Mouse (Mus musculus): ENCODE measurements around the gene Apba3. TPM values are rescaled to one million over a fixed set of nuclear protein-coding genes. Genes with fewer than 3 reads are reported as not detected.

Gene Apba3
- polyA plus RNA-seq, 1 experiment = 207 TPM

DNA sequence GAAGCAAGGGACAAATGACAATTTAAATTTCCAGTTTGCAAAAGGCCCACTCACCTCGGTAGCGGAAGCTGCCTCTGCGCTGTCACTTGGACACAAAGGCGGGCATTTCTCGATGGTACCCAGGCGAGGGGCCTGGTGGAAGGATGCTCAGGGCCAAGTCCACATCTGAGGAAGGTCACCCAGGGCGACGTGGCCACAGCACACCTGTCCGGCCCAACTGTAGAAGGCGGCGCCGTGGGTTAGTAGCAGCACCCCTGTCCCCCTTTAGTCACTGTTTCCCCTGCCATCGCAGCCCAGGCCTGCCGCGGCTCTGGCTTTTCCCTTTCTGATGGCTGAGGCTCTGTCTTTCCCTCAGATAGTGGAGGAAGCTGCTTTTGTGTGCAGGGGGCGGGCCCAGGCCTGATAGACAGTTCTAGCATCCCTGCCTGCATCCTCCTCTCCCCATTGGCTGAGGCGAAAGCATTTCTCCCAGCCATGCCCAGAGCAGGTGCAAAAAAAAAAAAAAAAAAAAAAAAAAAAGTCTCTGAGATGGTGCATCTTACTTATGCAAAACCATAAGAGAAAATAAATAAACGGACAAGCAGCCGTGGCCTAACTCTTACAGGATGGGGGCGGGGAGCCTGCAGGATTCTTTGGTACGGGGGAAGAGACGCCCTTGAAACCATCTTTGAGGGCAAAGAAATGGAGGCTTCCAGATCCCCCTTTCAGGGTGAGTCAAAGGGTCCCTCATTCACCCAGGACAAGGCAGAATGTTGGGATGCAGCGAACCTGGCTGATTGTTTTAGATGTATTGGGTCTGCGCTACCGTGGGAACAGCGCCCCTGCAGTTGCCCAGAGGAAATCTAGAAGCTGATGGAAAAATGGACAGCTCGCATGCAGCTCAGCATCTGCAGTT is 36.1 kb upstream of the Apba3 start, which contains the start of gene Atcay:
Gene Atcay (minus strand): TSS at position 396 of the 895 bp plus-strand sequence.
- 27% methylated on average over 27 of the region's 27 CpGs for WGBS
- Histone ChIP-seq H3K27ac (ENCODE audit: insufficient read depth, low read depth, low read length) (no peak within 1 kb of the TSS), H3K4me3 (ENCODE audit: low read depth, low read length) (peak within 1 kb of the TSS; percentile 20), H3K27me3 (ENCODE audit: control insufficient read depth, insufficient read depth, low read length) (0 out of 2 replicates have a peak, but pooled peaks cover 5% of the 10 kb centered on the region), H3K36me3 (ENCODE audit: control insufficient read depth, insufficient read depth, low read length) (0 out of 2 replicates have a peak, but pooled peaks cover under 1% of the 10 kb centered on the region), H3K4me1 (ENCODE audit: control insufficient read depth, insufficient read depth, insufficient read length, low read length) (peaks cover 16% of the 10 kb centered on the region)
- TF ChIP-seq CTCF (IDR thresholded peaks at IDR 0.05; ENCODE audit: extremely low read depth, insufficient read length, insufficient replicate concordance, low read depth, low read length) (peak; percentile 57; the same call in 1 of the 2 replicates), POLR2A (IDR thresholded peaks at IDR 0.05; ENCODE audit: low read depth, low read length) (no peak)

DNA sequence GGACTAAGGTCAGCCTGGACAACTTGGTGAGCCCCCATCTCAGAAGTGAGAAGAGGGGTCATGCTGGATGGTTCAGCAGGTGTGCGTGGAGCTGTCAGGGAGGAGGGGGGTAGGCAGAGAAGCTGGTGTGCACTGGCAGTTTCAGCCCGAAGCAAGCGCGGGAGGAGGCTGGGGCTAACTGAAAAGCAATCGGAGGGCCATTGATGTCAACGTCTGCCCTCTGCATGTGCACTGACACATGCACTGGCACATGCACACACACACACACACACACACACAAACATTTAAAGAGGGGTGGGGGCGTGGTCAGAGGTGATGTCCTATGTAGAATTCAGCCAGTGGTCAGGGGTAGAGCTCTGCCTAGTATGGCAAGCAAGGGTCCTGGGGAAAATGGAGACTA is 35.3 kb upstream of the Apba3 start:
- 0 out of 2 replicates have a peak, but pooled peaks cover 2% of the 10 kb centered on the region for H3K36me3 ChIP-seq (ENCODE audit: control insufficient read depth, insufficient read depth, low read length)
- H3K27me3 ChIP-seq (ENCODE audit: control insufficient read depth, insufficient read depth, low read length) = 0 out of 2 replicates have a peak, but pooled peaks cover 5% of the 10 kb centered on the region
- H3K27ac ChIP-seq (ENCODE audit: insufficient read depth, low read depth, low read length) = no peak overlapping the region
- peaks cover 16% of the 10 kb centered on the region for H3K4me1 ChIP-seq (ENCODE audit: control insufficient read depth, insufficient read depth, insufficient read length, low read length)
- TF ChIP-seq CTCF (IDR thresholded peaks at IDR 0.05; ENCODE audit: extremely low read depth, insufficient read length, insufficient replicate concordance, low read depth, low read length) = no peak
- no peak overlapping the region for H3K4me3 ChIP-seq (ENCODE audit: low read depth, low read length)
- WGBS = 67% methylated on average over 7 of the region's 7 CpGs

DNA sequence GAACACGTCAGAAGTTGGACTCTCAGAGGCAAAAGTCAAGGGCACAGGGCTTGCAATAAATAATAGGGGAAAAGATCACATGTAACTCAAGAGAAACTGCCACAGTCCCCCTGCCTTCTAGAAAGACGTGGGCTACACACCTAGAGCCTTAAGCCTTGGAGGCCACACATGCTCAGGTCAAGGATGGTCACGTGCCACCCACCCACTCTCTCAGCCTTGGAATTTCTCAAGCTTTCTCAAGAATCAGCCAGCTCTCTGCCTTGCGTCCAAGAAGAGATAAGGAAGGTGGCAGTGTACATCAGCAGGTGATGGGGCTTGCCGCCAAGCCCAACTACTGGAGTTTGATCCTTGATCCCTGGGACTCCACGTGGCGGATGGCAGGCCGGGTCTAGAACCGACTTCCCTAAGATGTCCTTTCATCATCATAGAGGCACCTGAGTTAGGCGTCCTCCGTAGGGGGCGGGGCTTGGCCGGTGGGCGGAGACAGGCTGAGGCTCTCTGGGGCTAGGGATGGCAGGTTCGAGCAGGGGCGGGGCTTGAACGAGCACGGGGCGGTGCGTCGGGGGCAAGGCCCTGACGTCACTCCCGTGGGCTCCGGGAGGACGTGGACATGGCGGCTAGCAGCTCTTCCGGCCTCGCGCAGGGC is 34.1 kb upstream of the Apba3 start, which contains the start of gene Zfr2:
Gene Zfr2 (plus strand): TSS at position 576 of the 646 bp plus-strand sequence.
- Histone ChIP-seq H3K4me3 (ENCODE audit: low read depth, low read length) (peak within 1 kb of the TSS; percentile 61), H3K36me3 (ENCODE audit: control insufficient read depth, insufficient read depth, low read length) (0 out of 2 replicates have a peak, but pooled peaks cover 2% of the 10 kb centered on the region), H3K27me3 (ENCODE audit: control insufficient read depth, insufficient read depth, low read length) (0 out of 2 replicates have a peak, but pooled peaks cover 5% of the 10 kb centered on the region), H3K27ac (ENCODE audit: insufficient read depth, low read depth, low read length) (peak within 1 kb of the TSS; percentile 96), H3K4me1 (ENCODE audit: control insufficient read depth, insufficient read depth, insufficient read length, low read length) (peaks cover 17% of the 10 kb centered on the region)
- no peak for TF ChIP-seq CTCF (IDR thresholded peaks at IDR 0.05; ENCODE audit: extremely low read depth, insufficient read length, insufficient replicate concordance, low read depth, low read length)
- TF ChIP-seq POLR2A (IDR thresholded peaks at IDR 0.05; ENCODE audit: low read depth, low read length) = no peak; the same call in 1 of the 2 replicates
- WGBS = 4% methylated on average over 29 of the region's 29 CpGs

DNA sequence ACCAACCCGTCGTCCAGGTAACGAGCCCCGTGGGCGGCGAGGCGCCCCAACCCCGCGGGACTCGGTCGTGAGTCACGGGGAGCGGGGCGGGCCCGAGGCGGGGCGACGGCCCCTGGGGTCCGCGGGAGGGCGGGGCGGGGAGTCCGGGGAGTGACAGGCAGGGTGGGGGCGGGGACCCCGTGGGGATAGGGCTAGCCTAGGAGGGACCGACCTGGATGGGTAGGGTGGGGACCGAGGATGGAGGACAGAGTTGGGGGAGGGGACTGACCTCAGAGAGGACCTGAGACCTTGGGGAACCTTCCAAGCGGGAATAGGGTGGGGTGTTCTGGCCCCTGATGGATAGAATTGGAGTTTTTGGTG is 33.6 kb upstream of the Apba3 start:
- TF ChIP-seq CTCF (IDR thresholded peaks at IDR 0.05; ENCODE audit: extremely low read depth, insufficient read length, insufficient replicate concordance, low read depth, low read length) = no peak
- under 1% methylated on average over 28 of the region's 28 CpGs for WGBS
- peak overlapping the region; percentile 96 for H3K27ac ChIP-seq (ENCODE audit: insufficient read depth, low read depth, low read length)

DNA sequence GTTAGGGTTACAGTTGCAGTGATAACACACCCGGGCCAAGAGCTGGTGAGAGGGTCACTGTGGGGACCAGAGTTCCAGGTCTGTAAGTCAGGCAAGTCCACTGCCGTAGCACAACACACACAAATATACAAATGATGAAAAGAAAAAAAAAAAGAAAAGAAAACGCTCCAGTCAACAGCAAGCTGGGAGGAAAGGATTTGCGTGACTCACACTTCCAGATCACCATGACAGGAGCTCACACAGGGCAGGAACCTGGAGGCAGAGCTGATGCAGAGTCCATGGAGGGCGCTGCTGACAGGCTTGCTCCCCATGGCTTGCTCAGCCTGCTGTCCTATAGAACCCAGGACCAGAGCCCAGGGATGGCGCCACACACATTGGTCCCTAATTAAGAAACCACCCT is 32.6 kb upstream of the Apba3 start:
- H3K4me1 ChIP-seq (ENCODE audit: control insufficient read depth, insufficient read depth, insufficient read length, low read length) = peaks cover 23% of the 10 kb centered on the region
- H3K36me3 ChIP-seq (ENCODE audit: control insufficient read depth, insufficient read depth, low read length) = 0 out of 2 replicates have a peak, but pooled peaks cover 2% of the 10 kb centered on the region
- peak overlapping the region; percentile 61 for H3K4me3 ChIP-seq (ENCODE audit: low read depth, low read length)
- H3K27ac ChIP-seq (ENCODE audit: insufficient read depth, low read depth, low read length) = peak overlapping the region; percentile 96
- TF ChIP-seq POLR2A (IDR thresholded peaks at IDR 0.05; ENCODE audit: low read depth, low read length) = no peak
- TF ChIP-seq CTCF (IDR thresholded peaks at IDR 0.05; ENCODE audit: extremely low read depth, insufficient read length, insufficient replicate concordance, low read depth, low read length) = no peak
- 0 out of 2 replicates have a peak, but pooled peaks cover 7% of the 10 kb centered on the region for H3K27me3 ChIP-seq (ENCODE audit: control insufficient read depth, insufficient read depth, low read length)
- WGBS = 63% methylated on average over 6 of the region's 6 CpGs

More for the DNA sequence above, 33.6 kb upstream of the Apba3 start:
- Histone ChIP-seq H3K4me1 (ENCODE audit: control insufficient read depth, insufficient read depth, insufficient read length, low read length) (peaks cover 22% of the 10 kb centered on the region), H3K27me3 (ENCODE audit: control insufficient read depth, insufficient read depth, low read length) (0 out of 2 replicates have a peak, but pooled peaks cover 5% of the 10 kb centered on the region), H3K4me3 (ENCODE audit: low read depth, low read length) (peak overlapping the region; percentile 61), H3K36me3 (ENCODE audit: control insufficient read depth, insufficient read depth, low read length) (0 out of 2 replicates have a peak, but pooled peaks cover 2% of the 10 kb centered on the region)

DNA sequence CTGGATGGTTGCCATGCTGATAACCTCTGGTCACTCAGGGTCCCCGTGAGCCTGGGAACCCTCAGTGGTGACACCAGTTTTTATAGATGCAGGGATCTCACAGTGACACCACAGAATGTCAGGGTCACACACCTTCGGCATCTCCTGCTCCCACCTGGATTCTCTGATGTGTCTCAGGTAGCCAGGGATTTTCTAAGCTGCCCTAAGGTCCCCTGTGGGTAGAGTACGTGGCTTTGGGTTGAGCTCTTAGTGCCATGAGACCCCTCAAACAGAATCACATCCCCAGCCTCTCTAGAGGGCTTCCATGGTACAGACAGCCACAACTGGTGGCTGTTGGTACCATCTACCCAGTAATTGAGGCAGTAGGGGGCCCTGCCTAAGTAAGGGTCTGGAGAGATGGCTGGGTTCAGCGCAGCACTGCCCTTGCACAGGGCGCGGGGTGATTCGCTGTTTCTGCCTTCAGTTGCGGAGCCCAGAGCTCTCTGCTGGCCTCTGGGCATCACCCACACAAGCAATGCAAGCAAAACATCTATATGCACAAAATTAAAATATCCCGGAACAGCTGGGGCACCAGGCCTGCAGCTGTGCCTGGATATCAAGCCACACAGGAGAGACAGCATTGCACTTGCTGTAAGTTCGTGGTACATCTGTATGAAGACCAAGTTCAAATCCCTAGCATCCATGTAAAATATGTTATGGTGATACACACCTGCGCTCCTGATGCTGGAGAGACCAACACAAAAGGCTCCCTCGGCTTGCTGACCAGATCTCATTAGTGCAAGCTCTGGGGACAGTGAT is 30.1 kb upstream of the Apba3 start:
- Histone ChIP-seq H3K4me1 (ENCODE audit: control insufficient read depth, insufficient read depth, insufficient read length, low read length) (peaks cover 21% of the 10 kb centered on the region), H3K4me3 (ENCODE audit: low read depth, low read length) (no peak overlapping the region), H3K27me3 (ENCODE audit: control insufficient read depth, insufficient read depth, low read length) (peaks cover 3% of the 10 kb centered on the region; the same call in 1 of the 2 replicates), H3K27ac (ENCODE audit: insufficient read depth, low read depth, low read length) (no peak overlapping the region), H3K36me3 (ENCODE audit: control insufficient read depth, insufficient read depth, low read length) (0 out of 2 replicates have a peak, but pooled peaks cover 2% of the 10 kb centered on the region)
- TF ChIP-seq POLR2A (IDR thresholded peaks at IDR 0.05; ENCODE audit: low read depth, low read length) = no peak
- no peak for TF ChIP-seq CTCF (IDR thresholded peaks at IDR 0.05; ENCODE audit: extremely low read depth, insufficient read length, insufficient replicate concordance, low read depth, low read length)
- WGBS = 86% methylated on average over 12 of the region's 12 CpGs

Data from small intestine, adult 2 months (tissue).